Mouse (Mus musculus): ENCODE results near the gene Tsen54.

GRCm38 (mm10) chr11:115831518-115831917, 17.0 kb downstream of the Tsen54 start:
- TF ChIP-seq CHD2 (IDR thresholded peaks at IDR 0.05; ENCODE audit: low read depth, low read length) (no peak), MAFK (IDR thresholded peaks at IDR 0.05; ENCODE audit: insufficient read depth, low read depth, low read length) (no peak), ZC3H11A (IDR thresholded peaks at IDR 0.05; ENCODE audit: borderline replicate concordance, low read depth, low read length) (no peak), HCFC1 (IDR thresholded peaks at IDR 0.05; ENCODE audit: borderline replicate concordance, insufficient read depth, low read length) (no peak)

All from ES-E14 (cell line).